Mouse (Mus musculus) CH12.LX (cell line): Measurements from ENCODE around the gene Unc80. TPM values are rescaled to one million over a fixed set of nuclear protein-coding genes. Genes with fewer than 3 reads are reported as not detected.

ENCODE experiments used
- DNase-seq: peaks from one replicate; pipeline ENCODE4 v3.0.0-alpha.2; 2013; ENCODE audit errors: extremely low read depth
- H3K27ac ChIP-seq: 2 replicates; pipeline ENCODE4 v1.5.1; 2012; ENCODE audit warnings: low read depth, mild to moderate bottlenecking, control low read depth, moderate library complexity; ENCODE audit not compliant: insufficient read depth
- H3K27me3 ChIP-seq: replicated peaks from 2 replicates; pipeline ENCODE3; 2012; ENCODE audit warnings: inconsistent platforms
- H3K36me3 ChIP-seq, 2 experiments: replicated peaks in 1 of 2; 2 replicates each; pipeline versions ENCODE3 to v1.6.1; 2012; ENCODE audit warnings: inconsistent platforms in 1 of 2, low read length in 1 of 2, mild to moderate bottlenecking in 1 of 2, mixed read lengths in 1 of 2, moderate library complexity in 1 of 2; ENCODE audit not compliant: control insufficient read depth in 1 of 2, insufficient read depth in 1 of 2
- H3K4me1 ChIP-seq, 2 experiments: 2 replicates each; pipeline ENCODE4 v1.6.1; 2012; ENCODE audit warnings: inconsistent platforms in 1 of 2, moderate library complexity in 1 of 2; ENCODE audit not compliant: insufficient read depth in 2 of 2, control insufficient read depth in 1 of 2
- H3K4me2 ChIP-seq: 2 replicates; pipeline ENCODE4 v1.6.1; 2012; ENCODE audit warnings: low read depth, mild to moderate bottlenecking, control low read depth; ENCODE audit not compliant: poor library complexity, insufficient read depth, severe bottlenecking
- H3K4me3 ChIP-seq, 3 experiments: fragments of 150-350 bp in 1 of 3; sonication (generic) in 1 of 3; replicated peaks in 1 of 3; 2 replicates each; pipeline versions ENCODE3 to v1.5.1; 2011 to 2012; ENCODE audit warnings: low read depth in 2 of 3, low read length in 2 of 3, mild to moderate bottlenecking in 2 of 3, moderate library complexity in 2 of 3, control low read depth in 1 of 3, improper control_type of control experiment in 1 of 3, inconsistent platforms in 1 of 3, mixed read lengths in 1 of 3; ENCODE audit not compliant: poor library complexity in 1 of 3
- H3K79me2 ChIP-seq: replicated peaks from 2 replicates; pipeline ENCODE4 v1.6.1; 2012; ENCODE audit warnings: mild to moderate bottlenecking, moderate library complexity; ENCODE audit not compliant: control insufficient read depth, poor library complexity, insufficient read depth, severe bottlenecking; ENCODE audit errors: extremely low read depth
- H3K9ac ChIP-seq: 2 replicates; pipeline ENCODE4 v1.6.1; 2012; ENCODE audit warnings: low read depth, mild to moderate bottlenecking, control low read depth, moderate library complexity; ENCODE audit not compliant: insufficient read depth
- H3K9me3 ChIP-seq: replicated peaks from 2 replicates; pipeline ENCODE3; 2012; ENCODE audit warnings: low read length, inconsistent platforms, mixed read lengths
- CHD1 ChIP-seq: IDR thresholded peaks from 2 replicates; pipeline ENCODE4 v1.6.1; 2012; ENCODE audit warnings: low read depth, low read length, improper control_type of control experiment, inconsistent platforms
- CTCF ChIP-seq, 2 experiments: IDR thresholded peaks in 1 of 2; conservative IDR thresholded peaks in 1 of 2; 2 replicates each; pipeline ENCODE4 v1.5.1; 2011 to 2012; ENCODE audit warnings: low read depth in 2 of 2, low read length in 2 of 2, improper control_type of control experiment in 1 of 2, inconsistent platforms in 1 of 2, mild to moderate bottlenecking in 1 of 2, moderate library complexity in 1 of 2
- ELF1 ChIP-seq: IDR thresholded peaks from 2 replicates; pipeline ENCODE4 v1.6.1; 2014; ENCODE audit warnings: low read depth, mild to moderate bottlenecking, inconsistent platforms, low read length, improper control_type of control experiment
- EP300 ChIP-seq: IDR thresholded peaks from 2 replicates; pipeline ENCODE4 v1.6.1; 2011; ENCODE audit warnings: low read length, improper control_type of control experiment
- GABPA ChIP-seq: IDR thresholded peaks from 2 replicates; pipeline ENCODE4 v1.6.1; 2012; ENCODE audit warnings: low read depth, low read length, improper control_type of control experiment, inconsistent platforms; ENCODE audit not compliant: insufficient replicate concordance
- HCFC1 ChIP-seq: IDR thresholded peaks from 2 replicates; pipeline ENCODE4 v1.6.1; 2012; ENCODE audit warnings: low read depth, mild to moderate bottlenecking, inconsistent platforms, low read length, improper control_type of control experiment
- JUN ChIP-seq: IDR thresholded peaks from 2 replicates; pipeline ENCODE4 v1.6.1; 2011; ENCODE audit warnings: low read depth, mild to moderate bottlenecking, low read length, improper control_type of control experiment, moderate library complexity; ENCODE audit not compliant: insufficient read depth
- JUND ChIP-seq: conservative IDR thresholded peaks from 2 replicates; pipeline ENCODE4 v1.6.1; 2011; ENCODE audit warnings: low read depth, low read length, improper control_type of control experiment
- KAT2A ChIP-seq: IDR thresholded peaks from 2 replicates; pipeline ENCODE4 v1.6.1; 2012; ENCODE audit warnings: low read length, improper control_type of control experiment, inconsistent platforms; ENCODE audit not compliant: insufficient replicate concordance
- MAFK ChIP-seq: IDR thresholded peaks from 2 replicates; pipeline ENCODE4 v1.6.1; 2011; ENCODE audit warnings: low read length, improper control_type of control experiment; ENCODE audit not compliant: insufficient replicate concordance
- MAX ChIP-seq: IDR thresholded peaks from 2 replicates; pipeline ENCODE4 v1.6.1; 2011; ENCODE audit warnings: low read length, improper control_type of control experiment
- MAZ ChIP-seq: IDR thresholded peaks from 2 replicates; pipeline ENCODE4 v1.6.1; 2012; ENCODE audit warnings: low read depth, mild to moderate bottlenecking, inconsistent platforms, low read length, improper control_type of control experiment, moderate library complexity
- MEF2A ChIP-seq: IDR thresholded peaks from 2 replicates; pipeline ENCODE4 v1.6.1; 2014; ENCODE audit warnings: low read depth, mild to moderate bottlenecking, inconsistent platforms, low read length, improper control_type of control experiment, borderline replicate concordance
- MXI1 ChIP-seq: IDR thresholded peaks from 2 replicates; pipeline ENCODE4 v1.6.1; 2011; ENCODE audit warnings: mild to moderate bottlenecking, low read depth, low read length, improper control_type of control experiment
- NELFE ChIP-seq: IDR thresholded peaks from 2 replicates; pipeline ENCODE4 v1.6.1; 2011; ENCODE audit warnings: low read depth, low read length, improper control_type of control experiment
- NRF1 ChIP-seq: IDR thresholded peaks from 2 replicates; pipeline ENCODE4 v1.6.1; 2014; ENCODE audit warnings: low read depth, mild to moderate bottlenecking, inconsistent platforms, low read length, improper control_type of control experiment, moderate library complexity
- POLR2A ChIP-seq: IDR thresholded peaks from 2 replicates; pipeline ENCODE4 v1.6.1; 2011; ENCODE audit warnings: low read depth, mild to moderate bottlenecking, improper control_type of control experiment, low read length
- POLR2AphosphoS2 ChIP-seq: IDR thresholded peaks from 2 replicates; pipeline ENCODE4 v1.6.1; 2011; ENCODE audit warnings: low read depth, low read length, improper control_type of control experiment
- SIN3A ChIP-seq: IDR thresholded peaks from 2 replicates; pipeline ENCODE4 v1.6.1; 2012; ENCODE audit warnings: low read length, improper control_type of control experiment, inconsistent platforms
- SMC3 ChIP-seq: IDR thresholded peaks from 2 replicates; pipeline ENCODE4 v1.6.1; 2011; ENCODE audit warnings: low read depth, low read length, improper control_type of control experiment
- TCF12 ChIP-seq: IDR thresholded peaks from 2 replicates; pipeline ENCODE4 v1.6.1; 2014; ENCODE audit warnings: low read depth, mild to moderate bottlenecking, inconsistent platforms, low read length, improper control_type of control experiment
- UBTF ChIP-seq: IDR thresholded peaks from 2 replicates; pipeline ENCODE4 v1.6.1; 2012; ENCODE audit warnings: low read depth, mild to moderate bottlenecking, inconsistent platforms, low read length, improper control_type of control experiment, moderate library complexity
- USF1 ChIP-seq: IDR thresholded peaks from 2 replicates; pipeline ENCODE4 v1.6.1; 2014; ENCODE audit warnings: low read depth, mild to moderate bottlenecking, inconsistent platforms, low read length, improper control_type of control experiment
- ZMIZ1 ChIP-seq: IDR thresholded peaks from 2 replicates; pipeline ENCODE4 v1.6.1; 2012; ENCODE audit warnings: low read depth, mild to moderate bottlenecking, inconsistent platforms, low read length, improper control_type of control experiment
- ZNF384 ChIP-seq: IDR thresholded peaks from 2 replicates; pipeline ENCODE4 v1.6.1; 2012; ENCODE audit warnings: low read depth, low read length, improper control_type of control experiment, inconsistent platforms
- dilution Hi-C: fragments of 300-500 bp; cut with MboI; formaldehyde crosslinking; loops from 2 replicates; pipeline ENCODE4 v1.14.3; 2020; ENCODE audit warnings: low sequenced_read_pairs; ENCODE audit not compliant: extremely low pct_unique_long_range_greater_than_20kb, extremely low pct_ligation_motif_present
- in situ Hi-C: fragments of 300-500 bp; cut with MboI; formaldehyde crosslinking; loops from 3 replicates; pipeline ENCODE4 v1.14.3; 2019; ENCODE audit warnings: low sequenced_read_pairs, low pct_ligation_motif_present, low pct_unique_long_range_greater_than_20kb, mixed read lengths
- polyA plus RNA-seq: library from polyadenylated mRNA; unstranded; fragments of >175 nt; gene quantifications from 2 replicates; pipeline ENCODE4 v1.2.1, GENCODE M21; 2012; ENCODE audit warnings: low read depth; ENCODE audit not compliant: insufficient read length
- total RNA-seq, 2 experiments: library from RNA; depleted of rRNA; stranded (reverse); fragments of 300-350 nt in 1 of 2; fragments of >200 nt in 1 of 2; gene quantifications; 2 replicates each; pipeline ENCODE4 v1.2.3; 2012 to 2014

Gene Unc80
- total and polyA plus RNA-seq, 3 experiments, result 0.04 to 0.11 (median 0.04) TPM

GRCm38 (mm10) chr1:66700693-66701575, 232.8 kb downstream of the Unc80 start, which contains the start of gene Rpe:
Gene Rpe, plus strand, starts transcription at chr1:66700831.
- Histone ChIP-seq H3K4me1 (peaks cover 2 to 26% of the 10 kb centered on the region in 2 experiments; a peak in 2 of 4 replicates), H3K27ac (peak within 1 kb of the TSS; percentile 51), H3K27me3 (no peaks in the 10 kb centered on the region), H3K79me2 (peaks cover 35% of the 10 kb centered on the region), H3K36me3 (peaks cover 0 to 23% of the 10 kb centered on the region in 2 experiments), H3K4me3 (peak within 1 kb of the TSS; percentile 74 to 92 (median 83)), H3K9ac (peak within 1 kb of the TSS; percentile 97), H3K9me3 (no peaks in the 10 kb centered on the region), H3K4me2 (peak within 1 kb of the TSS; percentile 96)
- peak; percentile 92 for DNase-seq
- in situ Hi-C loops, result no loop called here
- dilution Hi-C loops, result no loop called here
- TF ChIP-seq MAFK (no peak), HCFC1 (peak; percentile 81), MAZ (peak; percentile 88; the same call in 1 of the 2 replicates), ELF1 (peak; percentile 96), CTCF (conservative IDR thresholded peaks at IDR 0.05 in 1 of 2, IDR thresholded peaks at IDR 0.05 in 1 of 2; ENCODE audit: low read depth in 2 of 2, low read length in 2 of 2) (peak in 1 of 2 experiments; percentile 24; a peak in 1 of 4 replicates), JUN (no peak), MEF2A (0 out of 2 replicates have a peak, but pooled peaks have one; percentile 41), POLR2A (peak; percentile 94), USF1 (peak; percentile 26; the same call in 1 of the 2 replicates), JUND (no peak), SIN3A (peak; percentile 85), UBTF (peak; percentile 71; the same call in 1 of the 2 replicates), ZNF384 (no peak), NELFE (peak; percentile 90), EP300 (no peak), ZMIZ1 (peak; percentile 85), SMC3 (0 out of 2 replicates have a peak, but pooled peaks have one; percentile 3), KAT2A (0 out of 2 replicates have a peak, but pooled peaks have one; percentile 50), MAX (peak; percentile 57), TCF12 (peak; percentile 82), CHD1 (peak; percentile 68; the same call in 1 of the 2 replicates), GABPA (no peak), POLR2AphosphoS2 (0 out of 2 replicates have a peak, but pooled peaks have one; percentile 69), NRF1 (peak; percentile 36; the same call in 1 of the 2 replicates), MXI1 (peak; percentile 31; the same call in 1 of the 2 replicates)
